Mouse (Mus musculus) neural tube, embryonic 14.5 days (tissue): ENCODE measurements around the gene Mon1b. TPM values are rescaled to one million over a fixed set of nuclear protein-coding genes. Genes with fewer than 3 reads are reported as not detected.

ENCODE experiments used
- ATAC-seq: fragments of 200-750 bp; cut with Nextera tagmentation; 2 replicates; pipeline ENCODE4 v1.8.0; 2017; ENCODE audit warnings: low read depth, mild to moderate bottlenecking, moderate TSS enrichment, moderate library complexity
- H3K27ac ChIP-seq: fragments of 300-500 bp; sonication (generic); 2 replicates; pipeline ENCODE4 v1.5.1; 2014; ENCODE audit warnings: low read depth, mild to moderate bottlenecking, control low read depth, low read length, moderate library complexity, mixed read lengths
- H3K27me3 ChIP-seq: fragments of 300-500 bp; sonication (generic); 2 replicates; pipeline ENCODE4 v1.6.1; 2014; ENCODE audit warnings: low read length; ENCODE audit not compliant: control insufficient read depth, insufficient read depth
- H3K36me3 ChIP-seq: fragments of 300-500 bp; sonication (generic); 2 replicates; pipeline ENCODE4 v1.6.1; 2014; ENCODE audit warnings: low read length, mixed read lengths; ENCODE audit not compliant: control insufficient read depth, insufficient read depth
- H3K4me1 ChIP-seq: fragments of 300-500 bp; sonication (generic); 2 replicates; pipeline ENCODE4 v1.6.1; 2014; ENCODE audit warnings: low read length; ENCODE audit not compliant: control insufficient read depth, insufficient read depth
- H3K4me2 ChIP-seq: fragments of 300-500 bp; sonication (generic); 2 replicates; pipeline ENCODE4 v1.6.1; 2014; ENCODE audit warnings: mild to moderate bottlenecking, low read depth, low read length, control low read depth
- H3K4me3 ChIP-seq: fragments of 300-500 bp; sonication (generic); 2 replicates; pipeline ENCODE4 v1.5.1; 2014; ENCODE audit warnings: low read depth, low read length, control low read depth, mixed read lengths
- H3K9ac ChIP-seq: fragments of 300-500 bp; sonication (generic); replicated peaks from 2 replicates; pipeline ENCODE4 v1.6.1; 2014; ENCODE audit warnings: low read depth, mild to moderate bottlenecking, control low read depth, low read length, mixed read lengths
- H3K9me3 ChIP-seq: fragments of 300-500 bp; sonication (generic); 2 replicates; pipeline ENCODE4 v1.6.1; 2016; ENCODE audit warnings: low read length; ENCODE audit not compliant: control insufficient read depth
- WGBS: fragments of 180-500 bp; shearing (Covaris S2); extraction: QIAGEN DNeasy Blood & Tissue Kit; methylation state at CpG from one replicate; pipeline ENCODE4 v1.1.7; 2014; 5-methylcytosine and 5-hydroxymethylcytosine counted together
- polyA plus RNA-seq: library from polyadenylated mRNA; unstranded; fragments of >200 nt; fragmentation: Nextera tagmentation; extraction: Ambion mirVana; gene quantifications from 2 replicates; pipeline ENCODE4 v1.2.1, GENCODE M21; 2014

Mon1b gene
- polyA plus RNA-seq, 1 experiment from 2014 or later, result 10.7 TPM

DNA sequence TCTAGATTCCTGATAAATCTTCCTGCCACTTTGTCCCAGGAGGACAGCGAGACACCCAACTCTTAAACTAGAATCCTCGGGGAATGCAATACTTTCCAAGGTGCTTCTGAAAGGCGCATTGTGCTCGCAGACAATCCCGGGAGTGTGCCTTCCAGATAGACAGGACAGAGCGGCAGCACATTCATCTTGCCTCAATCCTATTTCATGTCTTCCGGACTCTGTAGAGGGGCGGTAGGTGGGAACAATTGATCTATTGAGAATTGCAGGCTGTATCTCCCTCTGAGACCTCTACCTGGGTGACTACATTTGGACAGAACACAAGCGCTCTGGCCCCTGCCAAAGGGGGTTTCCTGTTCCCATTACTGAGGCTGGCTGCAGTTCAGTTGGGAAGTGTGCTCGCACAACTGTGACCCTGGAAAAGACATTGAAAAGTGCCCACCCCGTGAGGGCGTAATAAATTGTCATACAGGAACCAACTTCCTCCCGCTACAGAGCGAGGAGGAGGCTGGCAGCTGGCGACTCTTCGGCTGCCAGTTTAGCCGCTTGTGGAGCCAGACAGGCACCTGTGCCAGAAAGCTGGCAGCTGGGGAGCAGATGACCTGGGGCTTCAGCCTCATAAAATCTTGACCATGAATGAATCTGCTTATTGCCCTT is 52.6 kb downstream of the Mon1b start:
- WGBS, result 37% methylated on average over 17 of the region's 17 CpGs
- Histone ChIP-seq H3K36me3 (no peaks in the 10 kb centered on the region), H3K4me3 (no peak overlapping the region), H3K27me3 (no peaks in the 10 kb centered on the region), H3K9ac (no peak overlapping the region), H3K27ac (no peak overlapping the region), H3K9me3 (no peaks in the 10 kb centered on the region), H3K4me1 (peaks cover 2% of the 10 kb centered on the region; the same call in 1 of the 2 replicates), H3K4me2 (peak overlapping the region; percentile 25)
- peak; percentile 58; the same call in 1 of the 2 replicates for ATAC-seq

- no peak overlapping the region for H3K27ac ChIP-seq
- H3K9ac ChIP-seq, result no peak overlapping the region
- H3K4me2 ChIP-seq, result no peak overlapping the region
- H3K4me1 ChIP-seq, result peaks cover 2% of the 10 kb centered on the region; the same call in 1 of the 2 replicates
- H3K27me3 ChIP-seq, result no peaks in the 10 kb centered on the region
- H3K36me3 ChIP-seq, result no peaks in the 10 kb centered on the region
- no peak overlapping the region for H3K4me3 ChIP-seq
- 70% methylated on average over 8 of the region's 8 CpGs for WGBS
- ATAC-seq, result no peak
- H3K9me3 ChIP-seq, result no peaks in the 10 kb centered on the region
Measured at GRCm38 (mm10) chr8:113688543-113688915, 53.1 kb downstream of the Mon1b start.

DNA sequence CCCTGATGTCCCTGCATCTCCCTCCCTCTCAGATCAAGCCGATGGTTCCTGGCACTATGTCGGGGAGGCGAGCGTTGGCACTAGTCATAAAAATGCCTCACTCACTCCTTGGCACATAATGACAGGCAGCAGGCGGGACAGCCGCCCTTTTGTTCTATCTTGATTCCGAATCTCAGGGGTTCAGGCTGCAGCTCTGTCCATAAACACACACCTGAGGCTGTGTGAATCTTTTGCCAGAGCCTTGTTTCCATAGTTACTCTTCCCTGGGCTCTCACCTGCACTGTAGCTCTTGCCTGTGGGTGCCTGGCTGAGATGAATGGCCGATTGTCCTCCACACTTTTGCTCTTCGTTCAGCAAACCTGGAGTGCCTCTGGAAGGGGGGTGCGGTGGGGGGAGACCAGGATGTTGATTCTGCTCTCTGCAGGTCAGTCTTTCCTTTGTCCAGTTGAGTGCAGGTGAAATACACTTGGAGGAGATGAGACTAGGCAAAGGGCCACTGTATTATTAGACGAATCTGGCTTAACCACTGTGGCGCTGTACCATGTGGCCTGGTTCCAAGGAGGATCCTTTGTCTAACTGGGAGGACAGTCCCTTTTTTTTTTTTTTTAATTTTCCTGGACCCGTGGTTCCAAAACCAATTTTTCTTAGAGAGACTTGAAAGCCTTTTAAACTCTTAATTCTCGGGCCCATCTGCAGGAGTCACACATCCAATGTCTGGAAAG is 56.4 kb downstream of the Mon1b start:
- no peak overlapping the region for H3K9ac ChIP-seq

More for the DNA sequence above, 56.4 kb downstream of the Mon1b start:
- H3K9me3 ChIP-seq, result no peaks in the 10 kb centered on the region
- WGBS, result 38% methylated on average over 14 of the region's 14 CpGs
- H3K36me3 ChIP-seq, result no peaks in the 10 kb centered on the region
- H3K27me3 ChIP-seq, result no peaks in the 10 kb centered on the region
- H3K27ac ChIP-seq, result 0 out of 2 replicates have a peak overlapping the region, but pooled peaks have one; percentile 41
- peaks cover 2% of the 10 kb centered on the region; the same call in 1 of the 2 replicates for H3K4me1 ChIP-seq
- peak; percentile 60; the same call in 1 of the 2 replicates for ATAC-seq
- no peak overlapping the region for H3K4me3 ChIP-seq
- H3K4me2 ChIP-seq, result no peak overlapping the region

Other genes starting within 250 kb of the Mon1b start
- gene Syce1l, start 7.6 kb downstream of the Mon1b start, polyA plus RNA-seq, result 0.75 TPM in 1 of 2 replicates, not detected in the other
- gene Adamts18, start 213.2 kb downstream of the Mon1b start, polyA plus RNA-seq, result 2.8 and 3.5 TPM in 2 replicates